Mouse (Mus musculus) forebrain, embryonic 11.5 days (tissue): ENCODE measurements around the gene Tfpi2. TPM values are rescaled to one million over a fixed set of nuclear protein-coding genes. Genes with fewer than 3 reads are reported as not detected.

ENCODE experiments used
- ATAC-seq: fragments of 200-750 bp; cut with Nextera tagmentation; replicated peaks from 2 replicates; pipeline ENCODE4 v1.8.0; 2017; ENCODE audit warnings: moderate TSS enrichment; ENCODE audit not compliant: low FRiP score
- DNase-seq: peaks from one replicate; pipeline ENCODE4 v3.0.0-alpha.2; 2017; ENCODE audit warnings: low spot score
- H3K27ac ChIP-seq: fragments of 300-500 bp; sonication (generic); 2 replicates; pipeline ENCODE4 v1.5.1; 2014; ENCODE audit warnings: low read depth, low read length
- H3K27me3 ChIP-seq: fragments of 300-500 bp; sonication (generic); 2 replicates; pipeline ENCODE4 v1.6.1; 2014; ENCODE audit warnings: mild to moderate bottlenecking, low read length, mixed read lengths; ENCODE audit not compliant: control insufficient read depth, insufficient read depth
- H3K36me3 ChIP-seq: fragments of 300-500 bp; sonication (generic); 2 replicates; pipeline ENCODE4 v1.6.1; 2014; ENCODE audit warnings: mild to moderate bottlenecking, low read length, moderate library complexity, mixed read lengths; ENCODE audit not compliant: control insufficient read depth, insufficient read depth
- H3K4me1 ChIP-seq: fragments of 300-500 bp; sonication (generic); replicated peaks from 2 replicates; pipeline ENCODE4 v1.6.1; 2014; ENCODE audit warnings: low read length, mixed read lengths; ENCODE audit not compliant: control insufficient read depth, insufficient read depth
- H3K4me2 ChIP-seq: fragments of 300-500 bp; sonication (generic); 2 replicates; pipeline ENCODE4 v1.6.1; 2014; ENCODE audit warnings: low read depth, mild to moderate bottlenecking, low read length, moderate library complexity, mixed read lengths; ENCODE audit not compliant: severe bottlenecking
- H3K4me3 ChIP-seq: fragments of 300-500 bp; sonication (generic); 2 replicates; pipeline ENCODE4 v1.5.1; 2014; ENCODE audit warnings: low read depth, low read length
- H3K9ac ChIP-seq: fragments of 300-500 bp; sonication (generic); 2 replicates; pipeline ENCODE4 v1.6.1; 2014; ENCODE audit warnings: low read length
- H3K9me3 ChIP-seq: fragments of 300-500 bp; sonication (generic); 2 replicates; pipeline ENCODE4 v1.6.1; 2016; ENCODE audit warnings: low read length, mixed read lengths; ENCODE audit not compliant: control insufficient read depth
- WGBS: fragments of 180-500 bp; shearing (Covaris S2); extraction: QIAGEN DNeasy Blood & Tissue Kit; methylation state at CpG from one replicate; pipeline ENCODE4 v1.1.7; 2014; 5-methylcytosine and 5-hydroxymethylcytosine counted together
- polyA plus RNA-seq: library from polyadenylated mRNA; unstranded; fragments of >200 nt; fragmentation: Nextera tagmentation; extraction: Ambion mirVana; gene quantifications from 2 replicates; pipeline ENCODE4 v1.2.1, GENCODE M21; 2014

Gene Tfpi2
- polyA plus RNA-seq, 1 experiment from 2014 or later: 0.72 TPM

DNA sequence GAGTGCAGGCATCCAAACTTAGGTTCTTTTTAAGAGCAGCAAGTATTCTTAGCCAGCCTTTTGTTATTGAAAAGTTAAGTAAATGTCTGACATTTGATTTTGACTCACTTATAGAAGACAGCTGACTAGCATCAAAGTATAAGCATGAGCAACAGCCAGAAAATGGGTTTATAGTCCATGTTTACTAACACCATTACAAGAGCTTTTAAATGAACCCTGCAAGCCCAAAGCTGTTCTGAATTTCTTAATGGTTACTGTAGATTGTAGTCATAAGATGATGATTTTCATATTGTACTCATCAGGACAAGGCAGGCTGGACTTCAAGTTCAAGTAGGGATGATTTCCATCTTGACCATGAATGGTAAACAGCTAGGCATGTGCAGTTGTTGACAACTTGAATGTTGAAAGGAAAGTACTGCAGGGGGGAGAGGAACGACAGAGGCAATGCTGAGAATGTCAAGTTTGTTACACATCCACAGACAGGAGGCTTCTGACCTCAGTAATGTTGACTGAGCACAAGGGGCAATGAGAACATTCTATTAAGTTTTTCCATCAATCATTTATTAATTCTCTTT, 52.5 kb downstream of the Tfpi2 start:
- no peak for DNase-seq
- H3K36me3 ChIP-seq: no peaks in the 10 kb centered on the region
- no peak overlapping the region for H3K4me2 ChIP-seq
- H3K27ac ChIP-seq: no peak overlapping the region
- no peak for ATAC-seq
- H3K9ac ChIP-seq: no peak overlapping the region
- no peaks in the 10 kb centered on the region for H3K4me1 ChIP-seq
- H3K9me3 ChIP-seq: no peaks in the 10 kb centered on the region
- H3K4me3 ChIP-seq: no peak overlapping the region
- WGBS: 71% methylated on average over 1 of the region's 1 CpGs
- H3K27me3 ChIP-seq: no peaks in the 10 kb centered on the region

DNA sequence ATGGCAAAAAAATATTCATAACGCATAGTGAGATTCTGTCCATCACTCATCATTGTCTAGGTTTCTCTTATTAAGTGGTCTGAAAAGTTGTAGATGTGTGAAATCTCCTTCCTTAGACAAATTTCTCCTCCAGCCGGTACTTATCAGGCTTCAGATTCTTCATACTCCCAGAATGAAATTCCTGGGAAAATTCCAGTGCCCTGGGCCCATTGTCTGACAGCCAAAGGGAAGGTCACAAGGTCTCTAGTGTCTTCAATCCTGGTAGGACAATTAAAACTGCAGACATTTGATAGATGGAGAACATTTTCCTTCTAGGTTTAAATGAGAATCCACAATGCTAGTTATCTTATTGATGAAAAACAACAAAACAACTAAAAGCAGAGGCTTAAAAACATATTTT, 53.1 kb downstream of the Tfpi2 start:
- Histone ChIP-seq H3K27ac (no peak overlapping the region), H3K9me3 (no peaks in the 10 kb centered on the region), H3K36me3 (no peaks in the 10 kb centered on the region), H3K4me3 (no peak overlapping the region), H3K9ac (no peak overlapping the region), H3K27me3 (no peaks in the 10 kb centered on the region), H3K4me1 (no peaks in the 10 kb centered on the region), H3K4me2 (no peak overlapping the region)
- ATAC-seq: no peak
- 66% methylated on average over 2 of the region's 2 CpGs for whole genome bisulfite sequencing
- DNase-seq: no peak

DNA sequence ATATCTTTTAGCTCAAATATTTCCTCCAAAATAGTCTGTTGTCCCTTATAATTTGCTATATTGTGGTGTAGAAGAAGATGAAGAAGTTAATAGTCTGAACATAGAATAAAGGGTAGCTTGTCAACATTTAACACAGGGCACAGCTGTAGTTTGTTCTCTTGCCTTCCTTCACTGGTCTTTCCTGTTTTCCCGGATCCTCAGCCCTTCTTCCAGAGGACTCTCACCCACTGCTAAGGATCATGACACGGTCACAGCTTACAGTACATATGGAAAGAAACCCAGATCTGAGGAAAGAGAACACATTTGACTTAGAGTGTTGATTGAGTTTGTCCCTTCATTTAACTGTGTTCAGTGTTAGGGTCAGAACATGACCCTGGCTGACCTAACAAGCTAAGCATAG, 53.7 kb downstream of the Tfpi2 start:
- H3K4me3 ChIP-seq: no peak overlapping the region
- no peak overlapping the region for H3K9ac ChIP-seq
- no peaks in the 10 kb centered on the region for H3K36me3 ChIP-seq
- no peak for DNase-seq
- H3K4me1 ChIP-seq: no peaks in the 10 kb centered on the region
- H3K9me3 ChIP-seq: no peaks in the 10 kb centered on the region
- no peak overlapping the region for H3K27ac ChIP-seq
- 72% methylated on average over 2 of the region's 2 CpGs for WGBS
- no peak overlapping the region for H3K4me2 ChIP-seq
- H3K27me3 ChIP-seq: no peaks in the 10 kb centered on the region
- ATAC-seq: no peak

DNA sequence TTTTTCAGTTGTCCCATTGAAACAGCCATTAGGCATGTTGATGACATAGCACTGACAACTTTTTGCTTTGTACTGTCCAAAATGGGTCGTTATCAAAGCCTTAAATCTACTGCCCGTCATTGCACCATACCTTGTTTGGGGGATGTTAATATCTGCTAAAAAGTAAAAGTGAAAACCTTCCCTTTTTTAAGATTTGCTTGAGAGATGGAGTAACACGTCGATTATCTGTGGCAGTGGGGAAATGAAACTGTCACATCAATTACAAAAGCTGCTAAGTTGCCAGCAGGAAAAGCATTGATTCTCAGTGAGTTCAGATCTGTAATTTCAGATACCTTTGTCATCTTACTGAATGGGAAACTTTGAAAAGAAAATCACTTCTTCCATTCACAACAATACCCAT, 62.6 kb downstream of the Tfpi2 start:
- H3K9ac ChIP-seq: no peak overlapping the region
- DNase-seq (no peak), ATAC-seq (no peak)
- H3K36me3 ChIP-seq: no peaks in the 10 kb centered on the region
- no peak overlapping the region for H3K27ac ChIP-seq
- no peak overlapping the region for H3K4me2 ChIP-seq
- WGBS: 80% methylated on average over 4 of the region's 4 CpGs
- no peaks in the 10 kb centered on the region for H3K9me3 ChIP-seq
- H3K4me1 ChIP-seq: no peaks in the 10 kb centered on the region
- H3K27me3 ChIP-seq: no peaks in the 10 kb centered on the region
- no peak overlapping the region for H3K4me3 ChIP-seq

DNA sequence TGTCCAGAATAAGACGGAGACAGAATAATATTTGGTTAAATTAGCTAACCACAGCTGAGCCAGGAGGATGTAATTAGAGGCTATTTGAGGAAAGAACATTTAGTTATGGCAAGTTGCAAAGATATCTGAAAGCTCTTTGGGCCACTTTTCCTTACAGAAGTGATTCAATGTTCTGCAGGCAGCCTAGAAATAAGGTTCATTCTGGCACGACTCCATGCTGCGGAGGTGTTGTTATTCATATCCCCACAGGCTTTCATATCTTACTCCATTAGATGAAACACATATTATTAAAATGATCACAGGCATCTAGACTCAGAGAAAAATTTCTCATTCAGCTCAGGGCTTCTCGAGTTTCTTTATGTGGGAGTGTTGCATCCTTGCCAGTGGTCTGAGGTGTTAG, 65.8 kb downstream of the Tfpi2 start:
- no peak for ATAC-seq
- Histone ChIP-seq H3K9ac (no peak overlapping the region), H3K27ac (no peak overlapping the region), H3K4me1 (no peaks in the 10 kb centered on the region), H3K4me3 (no peak overlapping the region), H3K36me3 (no peaks in the 10 kb centered on the region), H3K9me3 (no peaks in the 10 kb centered on the region), H3K27me3 (no peaks in the 10 kb centered on the region), H3K4me2 (no peak overlapping the region)
- no peak for DNase-seq
- WGBS: 86% methylated on average over 4 of the region's 4 CpGs

DNA sequence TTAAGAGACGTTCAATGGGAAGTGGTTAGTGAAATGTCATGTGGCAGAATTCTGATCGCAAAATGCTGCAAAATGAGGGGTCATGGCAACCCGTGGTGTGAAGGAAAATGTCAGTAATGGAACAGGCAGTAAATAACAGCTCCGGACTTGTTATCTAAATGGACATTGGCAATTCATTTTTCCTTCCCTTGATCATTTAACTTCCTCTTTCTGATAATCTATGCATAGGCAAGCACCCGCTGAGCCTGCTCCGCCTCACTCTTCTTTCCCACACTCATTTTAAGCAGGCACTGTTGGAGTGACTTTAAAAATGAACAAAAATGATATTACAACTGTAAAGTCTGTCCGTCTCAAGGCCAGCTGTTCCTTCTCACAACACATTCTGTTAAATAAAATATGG, 72.7 kb downstream of the Tfpi2 start:
- Histone ChIP-seq H3K9ac (no peak overlapping the region), H3K4me3 (no peak overlapping the region), H3K27me3 (no peaks in the 10 kb centered on the region), H3K27ac (no peak overlapping the region), H3K4me2 (no peak overlapping the region), H3K4me1 (no peaks in the 10 kb centered on the region), H3K9me3 (no peaks in the 10 kb centered on the region), H3K36me3 (no peaks in the 10 kb centered on the region)
- 79% methylated on average over 7 of the region's 7 CpGs for WGBS
- DNase-seq: no peak
- ATAC-seq: no peak

Other genes with a start within 250 kb of the Tfpi2 start
- 1.2 TPM in 2 replicates for gene Calcr, start 224.2 kb downstream of the Tfpi2 start, polyA plus RNA-seq
- not detected in 2 replicates for gene Gngt1, start 4.9 kb upstream of the Tfpi2 start, polyA plus RNA-seq
- 24.2 and 31.9 TPM in 2 replicates for gene Gng11, start 15.0 kb upstream of the Tfpi2 start, polyA plus RNA-seq
- 49.9 and 62.2 TPM in 2 replicates for gene Bet1, start 98.1 kb upstream of the Tfpi2 start, polyA plus RNA-seq